Mouse (Mus musculus): ENCODE results near the gene Cacna1s.

DNA sequence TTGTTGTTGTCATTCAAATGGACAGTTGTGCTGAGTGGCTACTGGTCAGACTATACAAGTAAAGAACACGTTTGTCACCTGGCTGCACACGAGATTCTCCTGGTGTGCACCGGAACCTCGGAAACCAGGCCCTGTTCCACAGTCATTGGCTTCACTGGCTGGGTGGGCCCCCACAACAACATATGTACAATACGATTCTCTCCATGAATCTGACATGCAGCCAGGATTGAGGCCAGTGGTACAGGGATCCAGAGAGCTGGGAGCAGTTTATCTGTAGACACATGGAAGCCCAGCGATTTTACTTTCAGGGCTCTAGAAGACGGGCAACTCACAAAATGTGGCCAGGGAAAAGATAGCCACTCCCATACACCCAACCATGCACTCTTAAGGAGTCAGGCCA, 51.1 kb downstream of the Cacna1s start:
- no peak for TF ChIP-seq CTCF (IDR thresholded peaks at IDR 0.05; ENCODE audit: control insufficient read depth, insufficient read depth, insufficient replicate concordance, low read depth, low read length)
- no peak for TF ChIP-seq POLR2A (IDR thresholded peaks at IDR 0.05; ENCODE audit: control insufficient read depth, low read depth, low read length)
